25 mouse cellular contexts compared by ENCODE assay signal in genomic region chr9:86798129-86798528, GRCm38 (mm10). TPM values are rescaled to one million over a fixed set of nuclear protein-coding genes. Genes with fewer than 3 reads are reported as not detected.
DNase-seq lines count a peak whose midpoint lies in the region; ATAC-seq lines count a peak whose summit lies in the region.
"Had no signal": no experiment of that assay in that cellular context is flagged by ENCODE, and none has a peak within 500 bp of the region (broad histone marks: within the 10 kb centered on the region; RNA-seq: fewer than 3 reads in every experiment).

No protein-coding gene starts in this region.

- ATAC-seq in cerebellum, adult (ENCODE audit: insufficient number of reproducible peaks, low FRiP score, low TSS enrichment) = peak; percentile 68
- no peak for ATAC-seq in inflammation-experienced regulatory T-cells, adult 6 months
- ATAC-seq: forebrain, postnatal 0 days; intestine, postnatal 0 days; lung, postnatal 0 days; midbrain, embryonic 13.5 days; Patski had no signal

- DNase-seq in cerebellum, postnatal 4 days (ENCODE audit: low spot score in 2 of 2) = no peak
- peak; percentile 63 for DNase-seq in cerebellum, adult 11-12 months
- DNase-seq in cerebellum, adult 9-11 months = peak; percentile 62
- no peak for DNase-seq in layer of hippocampus, postnatal 10 days (ENCODE audit: low spot score in 2 of 2)
- DNase-seq in kidney, adult 8-10 months = no peak
- DNase-seq: adrenal gland, postnatal 14 days; forebrain, postnatal 0 days; kidney, postnatal 25 days; left cerebral cortex, postnatal 4 days; liver, embryonic 13.5 days; lung, adult 18-20 months; lung, postnatal 4 days; retina, postnatal 1 day; right cerebral cortex, postnatal 14 days; thymus, postnatal 14 days had no signal

RNA-seq across cellular contexts. Expression of gene Prss35, which starts 54.7 kb away (rescaled TPM):
- polyA plus RNA-seq in inflammation-experienced regulatory T-cells, adult 6 months (2017; shearing (Covaris generic)) = not detected
- 10 to 100 TPM; 23.3 to 24.7 TPM for total RNA-seq in layer of hippocampus, postnatal 10 days (2021)
- total RNA-seq: CH12.LX; monocyte, adult 5-6 weeks had no signal
- polyA plus RNA-seq: G1E; small intestine, adult 2 months had no signal

Comparison
In these comparisons a context has a peak if more than half of its experiments do, and no peak if none do; other contexts are left out.
1. DNase-seq: peak in cerebellum, adult 11-12 months (single experiment) and cerebellum, adult 9-11 months (single experiment); none in cerebellum, postnatal 4 days (0 of 2), layer of hippocampus, postnatal 10 days (0 of 2) and kidney, adult 8-10 months (0 of 2).